Mouse (Mus musculus) frontal cortex, postnatal 10 days (tissue): ENCODE data around the gene Aldh1a1.
"Not testable (repeated sequence)": the region's sequence is repeated elsewhere in the genome, so short reads cannot be mapped to it uniquely, and the experiment has no call there.

ENCODE experiments used
- DNase-seq, 2 experiments: peaks; one replicate each; pipeline ENCODE4 v3.0.0; 2022; ENCODE audit warnings: low spot score in 2 of 2, mixed read lengths in 1 of 2

The Aldh1a1 gene

DNA sequence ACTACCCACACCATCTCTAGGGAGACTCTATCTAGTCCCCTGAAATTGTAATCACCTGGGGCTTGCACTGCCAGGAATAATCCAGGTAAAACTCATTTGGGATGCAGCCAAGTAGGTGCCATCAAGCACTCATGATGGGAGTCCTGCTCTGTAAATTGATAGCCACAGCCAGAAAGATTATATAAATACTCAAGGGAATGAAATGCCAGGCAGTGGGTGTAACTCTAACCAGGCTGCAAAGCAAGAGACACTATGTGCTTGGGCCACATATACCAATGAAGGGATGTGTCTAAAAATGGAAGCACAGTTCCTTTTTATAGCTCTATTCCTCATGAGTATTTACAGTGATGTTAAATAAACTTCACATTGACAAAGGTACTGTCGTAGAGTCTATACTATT lies 56.9 kb downstream of the Aldh1a1 start:
- no peak for DNase-seq

DNA sequence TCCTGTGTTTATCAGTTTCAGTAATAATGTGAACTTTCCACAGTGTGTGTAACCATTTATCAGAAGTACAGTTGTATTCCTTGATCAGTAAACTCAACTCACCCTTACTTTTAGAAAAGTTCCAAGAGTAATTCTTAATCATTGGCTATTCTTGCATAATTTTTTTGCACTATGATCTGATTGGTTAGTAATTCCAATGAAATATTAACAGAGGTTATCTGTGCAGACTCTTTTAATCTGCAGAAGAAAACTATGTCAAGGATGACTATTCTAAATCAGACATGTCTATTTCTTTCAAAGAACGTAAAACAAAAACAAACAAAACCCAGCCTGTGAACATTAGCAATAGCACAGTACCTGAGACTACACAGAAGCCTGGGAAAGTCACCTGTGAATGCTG lies 62.9 kb downstream of the Aldh1a1 start:
- DNase-seq = no peak

DNA sequence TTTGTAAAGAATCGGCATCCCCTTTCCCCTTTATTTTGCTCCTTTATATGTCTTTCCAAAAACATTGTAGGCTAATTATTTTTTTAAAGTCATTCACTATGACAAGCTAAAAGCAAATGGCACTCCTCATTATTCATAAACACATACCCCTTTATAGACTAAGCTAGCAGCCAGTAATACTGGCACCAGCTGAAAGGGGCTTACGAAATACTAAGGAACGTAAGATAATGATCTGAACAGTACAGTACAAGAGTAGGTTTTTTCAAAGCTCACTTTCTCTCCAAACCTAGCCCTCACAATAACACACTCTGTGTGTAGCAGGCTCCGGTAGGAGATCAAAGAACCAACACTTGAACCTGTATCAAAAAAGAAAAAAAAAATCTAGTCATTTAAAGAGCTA lies 64.7 kb downstream of the Aldh1a1 start:
- DNase-seq = no peak

DNA sequence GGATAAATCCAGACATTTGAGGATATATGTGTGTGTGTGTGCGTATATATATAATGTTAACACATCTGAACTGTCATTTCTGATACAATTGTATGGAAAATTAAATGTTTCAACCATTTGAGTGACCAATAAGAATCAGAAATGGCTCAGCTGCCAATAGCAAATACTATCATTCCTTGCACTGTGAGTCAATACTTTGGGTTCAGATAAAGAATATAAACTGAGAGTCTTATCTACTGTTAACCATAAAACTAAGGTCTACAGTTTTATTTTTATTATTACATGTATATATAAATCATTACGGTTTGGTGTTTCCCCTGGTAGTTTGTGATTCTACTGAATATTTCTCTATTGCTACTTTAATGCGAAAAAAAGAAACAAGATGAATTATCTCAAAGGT lies 65.6 kb downstream of the Aldh1a1 start:
- no peak for DNase-seq

DNA sequence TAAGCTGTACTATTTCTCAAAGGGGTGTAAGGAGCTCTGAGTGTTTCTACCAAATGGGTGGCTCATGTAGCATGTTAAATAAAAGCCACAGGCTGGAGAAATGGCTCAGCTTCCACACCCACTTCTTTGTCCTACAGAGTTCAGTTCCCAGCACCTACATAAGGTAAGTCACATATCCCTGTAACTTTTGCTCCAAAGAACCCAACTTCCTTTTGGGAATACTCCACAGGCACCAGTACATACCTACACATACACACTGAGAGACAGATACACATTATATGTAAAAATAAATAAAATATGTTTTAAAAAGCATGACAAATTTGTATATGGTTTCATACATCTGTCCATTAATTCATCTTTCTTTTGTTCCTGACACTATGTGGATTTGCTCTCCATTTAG lies 66.0 kb downstream of the Aldh1a1 start:
- DNase-seq = no peak

DNA sequence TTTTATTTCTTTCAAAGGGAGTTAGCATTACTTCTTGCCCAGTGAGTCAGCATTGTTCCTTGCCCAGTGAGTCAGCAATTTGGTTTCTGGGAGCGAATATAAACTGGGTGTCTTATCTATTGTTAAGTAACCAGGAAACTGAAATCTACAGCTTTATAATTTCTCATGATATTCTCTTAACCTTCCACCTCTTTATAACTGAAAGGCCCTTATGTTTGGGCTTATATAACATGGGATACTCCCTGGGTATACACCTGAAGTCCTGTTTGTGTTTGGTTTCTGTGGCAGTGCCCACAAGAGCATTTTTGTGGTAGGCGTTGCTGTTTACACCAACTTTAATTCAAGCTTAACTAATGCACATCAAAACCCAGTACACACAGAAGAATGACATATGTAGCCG lies 66.4 kb downstream of the Aldh1a1 start:
- DNase-seq = no peak

DNA sequence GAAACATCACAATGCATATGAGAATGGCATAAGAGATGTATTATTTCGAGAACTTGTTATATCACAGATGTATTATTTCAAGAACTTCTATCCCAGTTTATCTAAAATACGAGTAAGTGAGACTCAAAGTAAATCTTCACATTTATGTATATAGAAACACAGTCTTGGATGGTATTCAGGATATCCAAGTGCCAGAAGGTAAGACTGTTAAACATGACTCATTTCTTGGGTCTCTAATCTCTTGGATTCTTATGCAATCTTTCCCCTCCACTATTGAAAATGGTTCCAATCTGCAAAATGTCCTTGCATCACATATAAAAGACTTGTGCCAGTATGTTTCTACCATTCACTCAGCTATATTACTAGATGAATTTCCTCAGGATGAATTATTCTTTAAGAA lies 67.4 kb downstream of the Aldh1a1 start:
- DNase-seq = no peak

DNA sequence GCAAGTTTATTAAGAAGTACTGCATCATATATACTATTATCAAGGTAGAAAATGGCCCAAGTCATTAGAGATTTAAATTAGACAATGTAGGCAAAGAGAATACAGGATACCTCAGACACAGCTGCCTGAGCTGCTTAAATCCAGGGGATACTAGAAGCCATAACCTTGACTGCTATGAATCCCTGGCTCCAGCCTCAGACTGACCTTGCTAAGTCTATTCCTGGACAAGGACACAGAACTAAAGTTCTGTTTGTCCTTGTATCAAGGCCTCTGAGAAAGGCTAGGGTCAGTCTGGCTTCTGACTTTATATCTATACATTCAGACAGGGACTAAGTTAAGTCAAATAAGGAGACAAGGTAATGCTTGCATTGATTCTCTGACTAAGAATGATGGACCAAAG lies 69.9 kb downstream of the Aldh1a1 start:
- no peak for DNase-seq

DNA sequence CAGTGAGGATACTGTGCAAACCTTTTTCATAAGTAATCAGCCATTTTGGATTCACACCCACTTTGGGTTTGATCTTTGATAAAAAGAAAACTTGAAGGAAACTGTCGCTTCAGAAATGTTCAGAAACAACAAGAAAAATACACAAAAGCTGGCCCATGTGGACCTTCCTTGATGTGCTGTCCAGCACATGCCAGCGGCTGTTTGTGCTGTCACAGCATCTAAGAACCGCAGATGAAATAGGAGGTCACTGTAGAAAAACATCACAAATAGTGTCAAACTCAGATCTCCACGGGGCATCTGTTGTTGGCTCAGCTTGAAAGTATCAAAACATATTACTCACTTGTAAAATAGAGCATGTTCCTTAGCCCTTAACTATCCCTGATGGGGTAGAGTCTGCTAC lies 73.8 kb downstream of the Aldh1a1 start:
- no peak for DNase-seq

DNA sequence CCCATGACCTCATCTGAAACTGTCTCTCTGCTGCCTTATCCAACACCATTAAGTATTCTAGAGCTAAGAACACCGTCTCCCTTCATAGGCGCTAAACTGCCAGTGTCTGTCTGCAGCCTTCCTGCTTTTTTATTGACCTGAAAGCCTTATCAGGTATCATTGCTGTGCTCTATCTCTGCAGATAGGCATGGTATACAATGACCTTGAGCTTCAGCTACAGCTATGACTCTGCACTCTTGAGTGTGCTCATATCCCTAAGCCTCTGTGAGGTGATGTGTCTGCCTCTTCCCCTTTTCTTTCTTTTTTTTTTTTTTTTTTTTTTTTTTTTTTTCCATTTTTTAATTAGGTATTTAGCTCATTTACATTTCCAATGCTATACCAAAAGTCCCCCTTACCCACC lies 74.5 kb downstream of the Aldh1a1 start:
- DNase-seq = no peak

DNA sequence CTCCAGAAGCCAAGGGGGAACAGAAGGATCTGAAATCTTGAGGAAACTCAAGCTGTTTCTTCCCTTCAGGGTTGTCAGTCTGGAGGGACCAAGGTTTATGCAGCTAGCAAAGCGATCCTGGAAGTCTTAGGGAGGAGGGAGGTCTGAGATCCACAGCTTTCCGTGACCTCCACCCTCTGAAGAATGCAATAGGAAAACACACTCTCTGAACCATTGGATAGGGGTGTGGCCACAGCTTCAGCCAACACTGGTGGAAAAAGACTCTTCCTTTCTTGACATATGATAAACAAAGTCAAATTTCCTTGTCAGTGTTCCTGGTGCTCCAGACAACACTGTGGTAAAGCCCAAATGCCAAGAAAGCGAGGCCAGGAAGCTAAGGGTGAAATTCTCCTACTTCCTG lies 84.5 kb downstream of the Aldh1a1 start:
- DNase-seq = no peak

DNA sequence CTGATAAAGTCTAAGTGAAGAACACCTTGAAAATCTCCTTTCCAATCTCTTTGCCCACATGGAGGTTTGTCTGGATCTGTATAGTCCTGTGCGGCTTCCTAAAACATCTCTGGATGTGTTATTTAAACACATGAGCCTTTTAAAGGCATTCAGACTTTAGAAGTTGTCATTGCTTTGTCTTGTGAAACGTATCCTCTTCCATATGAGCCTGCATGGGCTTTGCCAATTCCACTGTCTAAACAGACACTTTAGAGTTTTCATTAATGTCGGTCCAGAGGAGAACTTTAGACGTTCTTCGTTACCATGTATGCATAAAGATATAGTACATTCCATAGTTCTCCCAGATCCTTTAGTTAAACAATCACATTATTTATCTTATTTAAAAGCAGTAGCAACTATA lies 84.9 kb downstream of the Aldh1a1 start:
- no peak for DNase-seq

DNA sequence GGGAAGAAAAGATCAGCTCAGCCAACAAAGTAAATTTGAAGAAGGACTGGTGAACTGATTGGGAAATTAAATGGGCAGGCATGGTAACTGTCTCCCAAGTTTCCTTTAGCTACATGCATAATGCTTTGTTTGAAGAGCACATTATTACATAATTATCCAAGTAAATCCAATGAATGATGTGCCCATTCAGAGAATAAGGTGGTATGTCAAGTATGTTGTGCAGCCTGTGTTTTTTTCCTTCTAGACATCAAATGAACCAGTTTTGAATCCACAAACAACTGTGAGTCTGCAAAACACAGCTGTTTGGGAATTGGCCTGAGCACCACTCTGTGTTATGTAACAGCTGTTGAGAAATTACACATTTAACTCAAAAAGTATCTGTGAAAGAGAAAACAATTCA lies 107.4 kb downstream of the Aldh1a1 start:
- no peak for DNase-seq

DNA sequence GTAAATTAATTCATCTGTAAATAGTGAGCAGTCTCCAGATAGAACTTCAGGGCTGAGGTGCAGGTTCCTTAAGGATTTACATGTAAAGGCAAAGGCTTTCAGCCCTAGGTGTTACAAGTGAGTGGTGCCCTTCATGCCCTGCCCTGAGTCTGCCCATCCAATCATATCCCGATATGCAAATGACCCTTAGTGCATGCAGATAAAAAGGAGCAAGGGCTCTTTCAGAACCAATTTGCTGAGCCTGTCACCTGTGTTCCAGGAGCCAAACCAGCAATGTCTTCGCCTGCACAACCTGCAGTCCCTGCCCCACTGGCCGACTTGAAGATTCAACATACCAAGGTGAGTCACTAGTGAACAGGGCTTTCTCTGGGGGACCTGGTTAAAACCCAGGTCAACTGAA lies 109.2 kb downstream of the Aldh1a1 start:
- DNase-seq = no peak

DNA sequence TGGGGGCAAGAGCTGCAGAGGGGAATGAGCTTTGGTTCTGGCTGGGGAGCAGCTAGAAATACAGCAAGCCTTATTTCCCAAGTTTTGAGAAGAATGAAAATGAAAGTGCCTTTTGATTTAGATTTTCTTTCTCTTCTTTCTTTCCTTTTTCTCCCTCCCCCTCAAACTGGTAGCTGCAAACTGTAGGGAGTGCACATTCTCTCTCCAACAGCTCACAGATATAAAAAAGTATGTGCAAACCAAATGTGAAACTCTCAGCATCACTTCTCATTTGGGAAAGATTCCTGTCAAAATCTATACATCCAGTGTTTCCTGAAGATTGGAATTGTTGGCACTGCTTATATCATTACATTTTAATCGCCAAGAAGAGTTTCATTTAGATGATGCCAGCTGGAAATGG lies 110.7 kb downstream of the Aldh1a1 start:
- DNase-seq = no peak

DNA sequence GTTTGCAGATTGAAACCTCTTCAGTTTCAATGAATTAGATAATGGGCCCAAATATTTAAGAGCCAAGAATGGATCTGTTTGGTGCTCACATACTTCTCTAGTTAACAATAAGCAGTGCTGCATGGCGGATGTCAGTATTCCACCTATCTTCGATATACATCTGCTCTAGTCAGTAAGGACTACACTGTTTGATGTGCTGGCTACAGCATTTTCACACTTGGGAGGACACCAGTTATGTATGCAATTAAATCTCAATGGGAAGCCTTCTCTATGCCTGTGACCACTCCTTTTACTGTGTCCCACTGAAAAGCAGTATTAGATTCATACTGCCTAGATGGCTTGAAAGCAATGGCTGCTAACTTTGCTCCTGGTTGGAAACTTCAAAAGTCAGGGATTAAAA lies 111.4 kb downstream of the Aldh1a1 start:
- DNase-seq = no peak

DNA sequence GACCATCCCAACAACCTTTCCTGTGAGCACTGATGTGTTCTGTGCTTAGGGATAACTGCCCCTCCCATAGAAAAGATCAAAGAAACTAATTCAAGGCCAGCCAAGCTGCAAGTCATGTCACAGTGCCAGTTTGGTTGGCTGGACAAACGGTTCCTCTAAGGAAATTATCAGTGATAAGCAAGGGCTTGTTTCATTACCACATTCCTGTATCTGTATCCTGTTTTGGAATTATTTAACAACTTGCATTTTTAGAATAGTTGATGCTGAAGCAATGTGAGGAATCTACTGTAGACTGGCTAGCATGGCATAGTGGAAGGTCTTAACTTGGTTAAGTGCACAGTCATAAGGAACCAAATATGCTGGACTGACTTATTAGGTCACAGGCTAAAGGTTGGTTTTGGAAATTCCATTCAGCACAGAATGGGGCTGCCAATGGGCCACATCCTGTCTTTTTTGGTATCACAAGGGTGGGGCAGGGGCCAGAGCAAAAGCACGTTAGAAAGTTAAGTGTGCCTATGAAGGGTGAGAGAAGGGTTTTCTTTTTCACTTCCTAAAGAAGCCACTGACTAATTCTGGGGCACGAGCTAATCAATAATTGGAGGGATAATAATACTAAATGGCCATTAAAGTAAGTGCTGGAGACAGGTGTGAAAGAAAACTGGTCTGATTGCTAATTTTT lies 121.9 kb downstream of the Aldh1a1 start:
- no peak for DNase-seq

DNA sequence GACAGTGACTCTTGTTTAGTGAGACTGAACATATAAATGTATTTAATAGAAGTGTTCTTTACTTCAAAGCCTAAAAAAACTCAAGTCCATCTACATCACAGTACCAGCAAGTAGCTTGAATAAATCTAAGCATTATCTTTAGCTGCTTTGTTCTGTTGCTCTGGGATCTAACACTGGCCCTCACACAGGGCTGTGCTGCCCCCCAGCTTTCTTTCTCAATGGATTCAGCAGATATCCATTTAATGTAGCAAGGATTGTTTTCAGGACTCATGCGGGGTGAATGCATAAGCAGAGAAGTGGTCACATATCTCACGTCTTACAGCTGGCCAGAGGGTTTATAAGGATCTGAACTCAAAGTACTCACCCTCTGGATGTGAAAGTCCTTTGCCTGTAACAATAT lies 129.9 kb downstream of the Aldh1a1 start:
- no peak for DNase-seq

DNA sequence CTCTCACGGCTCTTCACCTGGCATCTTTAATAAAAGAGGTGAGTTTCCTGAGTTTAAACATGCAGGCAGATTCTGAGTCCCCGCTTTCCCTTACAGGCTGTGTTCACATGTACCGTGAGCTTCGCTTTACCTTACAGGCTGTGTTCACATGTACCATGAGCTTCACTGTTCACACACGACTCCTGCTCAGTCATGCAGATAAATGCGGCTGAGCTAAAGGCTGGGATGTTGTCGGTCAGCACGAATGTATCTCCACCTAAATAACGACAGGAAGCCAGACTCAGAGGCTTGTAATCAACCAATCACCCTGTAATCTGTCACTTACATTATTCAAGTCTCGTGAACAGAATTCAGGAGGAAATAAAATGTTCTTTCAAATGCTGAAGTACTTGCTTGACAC lies 130.9 kb downstream of the Aldh1a1 start:
- DNase-seq = no peak

DNA sequence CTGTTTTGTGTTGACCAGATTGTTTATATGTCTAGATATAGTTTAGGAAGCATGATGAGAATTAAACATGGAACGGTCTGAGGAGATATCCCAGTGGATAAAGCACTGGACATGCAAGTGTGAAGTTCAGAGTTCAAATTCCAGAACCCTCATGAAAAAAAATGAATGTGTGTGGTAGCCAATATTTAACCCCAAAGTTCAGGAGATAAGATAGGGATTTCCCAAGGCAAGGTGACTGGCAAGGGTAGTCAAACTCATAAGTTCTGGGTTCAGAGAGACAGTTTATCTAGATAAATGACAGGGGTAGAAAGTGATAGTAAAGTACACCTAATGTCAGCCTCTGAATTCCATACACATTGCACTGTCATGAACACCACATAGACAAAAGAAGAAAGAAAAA lies 138.5 kb downstream of the Aldh1a1 start:
- no peak for DNase-seq

DNA sequence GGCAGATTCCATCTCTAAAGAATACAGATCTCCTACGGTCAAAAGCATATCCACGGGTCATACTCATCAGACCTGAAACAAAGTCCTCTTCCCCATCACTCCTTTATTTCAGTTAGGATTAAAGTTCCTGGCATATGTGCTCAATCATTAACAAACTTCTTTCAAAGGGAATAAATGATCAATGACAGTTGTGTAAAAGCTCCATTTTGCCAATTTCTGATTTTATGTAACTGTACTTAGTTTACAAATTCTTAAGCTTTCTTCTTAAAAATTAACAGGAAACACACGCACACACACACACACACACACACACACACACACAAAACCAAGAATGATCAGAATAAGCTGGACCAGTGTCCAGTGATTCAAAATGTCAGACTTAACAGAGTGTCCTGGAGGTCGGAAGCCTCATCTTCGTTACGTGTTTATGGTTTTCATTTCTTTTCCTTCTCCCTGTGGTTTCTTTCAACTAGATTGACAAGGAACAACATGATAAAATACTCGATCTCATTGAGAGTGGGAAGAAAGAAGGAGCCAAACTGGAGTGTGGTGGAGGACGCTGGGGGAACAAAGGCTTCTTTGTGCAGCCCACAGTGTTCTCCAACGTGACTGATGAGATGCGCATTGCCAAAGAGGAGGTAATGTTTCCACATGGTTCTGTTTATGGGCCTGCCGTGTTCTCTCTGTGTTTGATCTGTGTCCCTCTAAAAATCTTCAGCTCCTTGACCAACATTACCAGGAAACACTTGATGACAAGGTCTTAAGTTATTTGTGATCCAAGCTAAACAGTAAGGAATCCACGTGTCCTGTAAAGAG lies 141.6 kb downstream of the Aldh1a1 start:
- no peak for DNase-seq

DNA sequence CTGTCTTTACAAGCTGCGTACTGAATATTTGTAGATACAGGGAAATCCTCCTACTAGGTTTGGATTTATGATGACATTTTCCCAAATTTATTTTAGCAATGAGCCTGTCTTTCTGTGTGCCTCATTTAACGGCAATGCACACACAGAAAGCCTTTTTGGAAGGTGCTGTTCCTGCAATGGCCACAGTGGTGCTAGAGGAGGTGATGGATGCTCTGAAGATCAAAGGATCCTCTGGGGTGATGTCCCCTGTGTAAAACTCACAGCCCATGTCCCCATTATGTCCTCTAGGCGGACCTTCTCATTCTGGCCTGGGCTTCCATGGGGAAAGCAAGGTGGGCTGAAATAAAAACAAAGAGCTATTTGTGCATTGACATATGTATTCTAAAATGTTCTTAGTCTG lies 151.8 kb downstream of the Aldh1a1 start:
- DNase-seq = no peak

DNA sequence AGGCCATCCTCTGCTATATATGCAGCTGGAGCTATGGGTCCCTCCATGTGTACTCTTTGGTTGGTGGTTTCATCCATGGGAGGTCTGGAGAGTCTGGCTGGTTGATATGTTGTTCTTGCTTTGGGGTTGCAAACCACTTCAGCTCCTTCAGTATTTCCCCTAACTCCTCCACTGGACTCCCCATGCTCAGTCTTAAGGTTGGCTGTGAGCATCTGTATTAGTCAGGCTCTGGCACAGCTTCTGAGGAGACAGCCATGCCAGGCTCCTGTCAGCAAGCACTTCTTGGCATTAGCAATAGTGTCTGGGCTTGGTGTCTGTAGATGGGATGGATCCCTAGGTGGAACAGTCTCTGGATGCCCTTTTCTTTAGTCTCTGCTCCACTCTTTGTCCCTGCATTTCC lies 155.0 kb downstream of the Aldh1a1 start:
- not testable (repeated sequence) for DNase-seq

DNA sequence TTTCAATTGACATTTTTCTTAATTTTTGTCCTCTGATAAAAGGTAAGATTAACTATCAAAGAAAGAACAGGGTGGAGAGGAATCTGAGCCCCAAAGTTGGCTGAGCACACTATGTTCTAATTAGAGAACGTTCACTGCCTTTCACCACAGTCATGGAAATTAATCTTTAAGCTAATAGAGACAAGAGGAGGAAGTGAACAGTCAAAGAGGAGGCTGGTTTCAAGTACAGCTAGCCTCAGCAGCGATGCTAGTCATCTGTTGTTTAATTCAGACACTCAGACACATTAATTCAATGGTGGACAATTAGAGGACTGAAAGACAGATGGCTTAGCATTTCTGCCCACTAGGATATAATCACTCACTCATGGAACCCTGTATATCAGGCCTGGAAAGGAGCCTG lies 157.5 kb downstream of the Aldh1a1 start:
- no peak for DNase-seq
